12 mouse cellular contexts compared by ENCODE assay signal in genomic region chr15:84366574-84366989, GRCm38 (mm10). TPM values are rescaled to one million over a fixed set of nuclear protein-coding genes. Genes with fewer than 3 reads are reported as not detected.
DNase-seq lines count a peak whose midpoint lies in the region; ATAC-seq and TF ChIP-seq lines count a peak whose summit lies in the region.
"Had no signal": no experiment of that assay in that cellular context is flagged by ENCODE, and none has a peak within 500 bp of the region (broad histone marks: within the 10 kb centered on the region; RNA-seq: fewer than 3 reads in every experiment).

No protein-coding gene starts in this region.

- TF ChIP-seq CTCF in hindbrain, postnatal 0 days (IDR thresholded peaks at IDR 0.05; ENCODE audit: low read depth), result no peak
- no peak for TF ChIP-seq CTCF in cerebellum, adult 2 months (IDR thresholded peaks at IDR 0.05; ENCODE audit: borderline replicate concordance, insufficient read depth, low read depth, low read length)
- TF ChIP-seq CTCF in lung, adult 2 months (IDR thresholded peaks at IDR 0.05; ENCODE audit: insufficient read depth, low read length), result no peak

- peak; percentile 80 for ATAC-seq in hindbrain, postnatal 0 days
- ATAC-seq in hindbrain, embryonic 12.5 days (ENCODE audit: low FRiP score), result no peak

- H3K27me3 ChIP-seq in hindbrain, postnatal 0 days (ENCODE audit: insufficient read depth, low read length), result no peaks in the 10 kb centered on the region
- no peaks in the 10 kb centered on the region for H3K27me3 ChIP-seq in hindbrain, embryonic 12.5 days
- no peaks in the 10 kb centered on the region for H3K27me3 ChIP-seq in cerebellum, adult 2 months (ENCODE audit: control insufficient read depth, insufficient read depth, low read length)
- H3K27me3 ChIP-seq: limb, embryonic 12.5 days; neural tube, embryonic 12.5 days had no signal

- H3K4me2 ChIP-seq in hindbrain, postnatal 0 days (ENCODE audit: low read depth, low read length), result no peak overlapping the region
- no peak overlapping the region for H3K4me2 ChIP-seq in hindbrain, embryonic 12.5 days (replicated peaks)
- H3K4me2 ChIP-seq: limb, embryonic 12.5 days; neural tube, embryonic 12.5 days had no signal

- peak; percentile 63 for DNase-seq in hindbrain, postnatal 0 days (ENCODE audit: low spot score)
- peak; percentile 64 to 69 for DNase-seq in cerebellum, adult 2 months
- DNase-seq in frontal cortex, postnatal 36 days (ENCODE audit: low spot score in 2 of 2), result peak; percentile 48 to 55
- DNase-seq in right cerebral cortex, adult 2 months (ENCODE audit: low spot score in 2 of 2), result peak; percentile 54 to 57
- no peak for DNase-seq in kidney, postnatal 25 days
- no peak for DNase-seq in lung, adult 2 months
- DNase-seq: lung, adult 18-20 months; thymus, adult 2 months had no signal

- H3K36me3 ChIP-seq in hindbrain, postnatal 0 days (ENCODE audit: insufficient read depth, low read length), result no peaks in the 10 kb centered on the region
- no peaks in the 10 kb centered on the region for H3K36me3 ChIP-seq in hindbrain, embryonic 12.5 days
- H3K36me3 ChIP-seq: limb, embryonic 12.5 days; midbrain, embryonic 10.5 days; neural tube, embryonic 12.5 days had no signal

- H3K27ac ChIP-seq in hindbrain, postnatal 0 days, result no peak overlapping the region
- H3K27ac ChIP-seq in hindbrain, embryonic 12.5 days, result no peak overlapping the region
- no peak overlapping the region for H3K27ac ChIP-seq in cerebellum, adult 2 months (ENCODE audit: insufficient read depth, low read length)
- H3K27ac ChIP-seq: limb, embryonic 12.5 days; neural tube, embryonic 12.5 days had no signal

- 61% methylated on average over 10 of the region's 10 CpGs for WGBS in hindbrain, postnatal 0 days
- 88% methylated on average over 10 of the region's 10 CpGs for WGBS in hindbrain, embryonic 12.5 days
- 10% methylated on average over 10 of the region's 10 CpGs for WGBS in cerebellum, adult 2 months
- WGBS in lung, adult 2 months, result 85% methylated on average over 10 of the region's 10 CpGs

- no peak for TF ChIP-seq POLR2A in cerebellum, adult 2 months (IDR thresholded peaks at IDR 0.05; ENCODE audit: borderline replicate concordance, insufficient read depth, low read length)
- no peak for TF ChIP-seq POLR2A in lung, adult 2 months (IDR thresholded peaks at IDR 0.05; ENCODE audit: borderline replicate concordance, extremely low read depth, low read depth, low read length)

- no peaks in the 10 kb centered on the region for H3K9me3 ChIP-seq in hindbrain, postnatal 0 days (ENCODE audit: low read length)
- no peaks in the 10 kb centered on the region; the same call in 1 of the 2 replicates for H3K9me3 ChIP-seq in hindbrain, embryonic 12.5 days (replicated peaks)
- H3K9me3 ChIP-seq: limb, embryonic 12.5 days had no signal

- H3K9ac ChIP-seq in hindbrain, postnatal 0 days (replicated peaks; ENCODE audit: low read length), result no peak overlapping the region
- no peak overlapping the region for H3K9ac ChIP-seq in hindbrain, embryonic 12.5 days
- H3K9ac ChIP-seq: limb, embryonic 12.5 days; neural tube, embryonic 12.5 days had no signal

- no peak overlapping the region for H3K4me3 ChIP-seq in hindbrain, postnatal 0 days (ENCODE audit: low read length)
- no peak overlapping the region for H3K4me3 ChIP-seq in hindbrain, embryonic 12.5 days
- H3K4me3 ChIP-seq in cerebellum, adult 2 months (replicated peaks; ENCODE audit: insufficient read depth, low read depth, low read length), result no peak overlapping the region
- H3K4me3 ChIP-seq in lung, adult 2 months (replicated peaks; ENCODE audit: extremely low read depth, low read depth, low read length), result no peak overlapping the region
- H3K4me3 ChIP-seq: limb, embryonic 12.5 days; midbrain, embryonic 10.5 days; neural tube, embryonic 12.5 days had no signal

- H3K4me1 ChIP-seq in hindbrain, postnatal 0 days (ENCODE audit: insufficient read depth, low read length), result no peaks in the 10 kb centered on the region
- peaks cover 4% of the 10 kb centered on the region; the same call in 1 of the 2 replicates for H3K4me1 ChIP-seq in hindbrain, embryonic 12.5 days
- peaks cover 2% of the 10 kb centered on the region for H3K4me1 ChIP-seq in cerebellum, adult 2 months (ENCODE audit: control insufficient read depth, insufficient read depth, low read length)
- H3K4me1 ChIP-seq in lung, adult 2 months (ENCODE audit: control insufficient read depth, insufficient read depth, low read length), result no peaks in the 10 kb centered on the region
- H3K4me1 ChIP-seq: limb, embryonic 12.5 days had no signal

RNA-seq across cellular contexts. Expression of gene Parvg, which starts 42.8 kb away (rescaled TPM):
- total RNA-seq in hindbrain, postnatal 0 days (2014; rRNA removed), result 1.1 and 1.4 TPM in 2 replicates
- polyA plus RNA-seq in hindbrain, postnatal 0 days (2015; fragmentation: Nextera tagmentation; extraction: Ambion mirVana), result 1.8 and 1.9 TPM in 2 replicates
- polyA plus RNA-seq in hindbrain, embryonic 12.5 days (2016; fragmentation: Nextera tagmentation; extraction: Ambion mirVana), result 1.1 and 1.5 TPM in 2 replicates
- polyA plus RNA-seq in cerebellum, adult 2 months (2012; rRNA removed), result 1.3 and 1.4 TPM in 2 replicates
- 8.6 and 10.7 TPM in 2 replicates for polyA plus RNA-seq in lung, adult 2 months (2012; rRNA removed)

Comparison
In these comparisons a context has a peak if more than half of its experiments do, and no peak if none do; other contexts are left out.
1. DNase-seq: peak in hindbrain, postnatal 0 days (single experiment), cerebellum, adult 2 months (2 of 2), frontal cortex, postnatal 36 days (2 of 2) and right cerebral cortex, adult 2 months (2 of 2); none in kidney, postnatal 25 days (0 of 2) and lung, adult 2 months (single experiment).